Mouse (Mus musculus): ENCODE measurements at regions not wholly inside any gene's neighbourhood (a gene's known extent, or its start where the extent isn't known, plus 50 kb on each side); places are given as distances from the start of the nearest gene placed in this dataset.

GRCm38 (mm10) chr3:137728689-137729088, 57.4 kb downstream of the Gm21962 start:
- DNase-seq (ENCODE audit: low spot score): no peak

- DNase-seq (ENCODE audit: low spot score): no peak
Observed at GRCm38 (mm10) chr3:137729421-137729820, 58.1 kb downstream of the Gm21962 start.

DNA sequence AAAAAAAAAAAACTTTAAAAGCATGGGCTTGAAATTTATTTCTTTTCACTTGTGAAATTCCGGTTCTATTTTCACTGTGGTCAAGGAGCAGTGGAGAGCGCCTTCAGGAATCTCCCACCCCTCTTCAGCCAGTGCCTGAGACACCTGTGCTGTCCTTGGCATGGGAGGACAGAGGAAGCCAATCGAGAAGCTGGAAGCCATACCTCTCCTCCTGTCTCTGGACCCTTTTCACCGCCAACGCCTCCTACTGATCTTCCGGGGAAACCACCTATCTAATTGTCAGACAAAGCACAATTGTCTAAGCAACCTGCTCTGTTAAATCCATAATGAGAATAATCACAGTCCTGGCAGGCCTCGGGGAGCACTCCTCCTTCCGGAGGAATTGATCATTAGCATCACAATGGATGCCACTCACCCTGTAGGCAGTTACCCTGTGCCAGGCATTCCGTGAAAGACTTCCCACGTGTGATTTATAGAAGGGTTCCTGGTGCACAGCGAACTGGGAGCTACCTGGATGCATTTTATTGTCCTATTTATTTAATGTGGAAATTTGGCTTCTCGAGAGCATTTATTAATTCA, 66.0 kb downstream of the Gm21962 start:
- DNase-seq (ENCODE audit: low spot score): no peak

DNA sequence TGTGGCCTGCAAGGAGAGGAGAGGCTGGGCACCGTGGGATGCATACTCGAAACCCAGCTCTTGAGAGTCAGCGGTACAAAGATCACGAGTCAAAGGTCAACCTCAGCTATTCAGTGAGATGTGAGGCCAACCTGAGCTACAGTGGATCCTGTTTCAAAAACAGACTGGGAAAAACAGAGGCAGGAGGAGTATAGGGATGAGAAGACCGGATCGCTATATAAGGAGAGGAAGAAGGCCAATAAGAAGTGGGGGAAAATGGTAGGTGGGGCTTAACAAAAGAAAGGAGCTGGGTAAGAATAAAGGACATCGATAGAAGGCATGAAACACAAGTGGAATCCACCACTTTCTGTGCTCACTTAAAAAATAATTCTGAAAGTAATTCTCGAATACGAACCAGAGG, 70.2 kb downstream of the Gm21962 start:
- no peak for DNase-seq (ENCODE audit: low spot score)

DNA sequence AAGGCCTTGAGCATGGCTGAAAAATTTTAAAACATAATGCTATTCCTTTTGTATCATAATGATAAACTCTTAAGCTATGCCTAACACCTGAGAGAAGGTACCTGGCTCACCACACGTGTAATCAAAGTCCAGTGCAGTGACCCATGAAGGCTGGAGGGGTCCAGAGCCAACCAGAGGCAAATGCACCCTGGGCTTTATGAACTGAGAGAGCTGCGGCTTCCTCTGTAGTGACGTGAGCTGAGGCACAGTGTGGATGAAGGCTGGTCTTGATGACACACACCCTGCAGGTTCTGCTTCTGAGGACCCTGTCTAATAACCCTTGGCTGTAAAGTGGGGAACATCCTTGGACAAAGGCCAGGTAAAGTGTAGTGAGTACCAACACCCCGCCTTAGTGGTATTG, 70.8 kb downstream of the Gm21962 start:
- no peak for DNase-seq (ENCODE audit: low spot score)

DNA sequence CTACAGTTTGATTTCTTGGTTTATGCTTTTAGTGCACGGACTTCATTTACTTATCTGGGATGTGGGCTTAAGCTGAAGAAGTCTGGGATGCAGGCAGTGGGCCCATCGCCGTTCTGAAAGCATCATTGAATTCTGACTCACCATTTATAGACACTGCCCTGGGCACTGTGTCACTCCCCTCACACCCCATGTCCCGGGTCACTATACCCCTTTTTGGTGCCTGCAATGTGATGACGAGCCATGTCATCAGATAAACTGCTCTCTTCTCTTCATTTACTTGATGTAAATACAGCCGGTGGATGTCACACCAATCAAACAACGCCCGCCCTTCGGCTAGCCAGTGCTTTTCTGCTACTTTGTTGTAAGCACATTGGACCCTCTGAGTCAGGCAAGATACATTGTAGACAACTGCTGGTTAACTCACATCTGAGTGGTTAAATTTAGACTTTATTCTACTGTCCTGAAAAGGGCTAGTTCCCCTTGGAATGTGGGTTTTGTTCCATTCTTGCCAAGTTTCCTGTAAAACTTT, 80.5 kb downstream of the Gm21962 start:
- no peak for DNase-seq (ENCODE audit: low spot score)

DNA sequence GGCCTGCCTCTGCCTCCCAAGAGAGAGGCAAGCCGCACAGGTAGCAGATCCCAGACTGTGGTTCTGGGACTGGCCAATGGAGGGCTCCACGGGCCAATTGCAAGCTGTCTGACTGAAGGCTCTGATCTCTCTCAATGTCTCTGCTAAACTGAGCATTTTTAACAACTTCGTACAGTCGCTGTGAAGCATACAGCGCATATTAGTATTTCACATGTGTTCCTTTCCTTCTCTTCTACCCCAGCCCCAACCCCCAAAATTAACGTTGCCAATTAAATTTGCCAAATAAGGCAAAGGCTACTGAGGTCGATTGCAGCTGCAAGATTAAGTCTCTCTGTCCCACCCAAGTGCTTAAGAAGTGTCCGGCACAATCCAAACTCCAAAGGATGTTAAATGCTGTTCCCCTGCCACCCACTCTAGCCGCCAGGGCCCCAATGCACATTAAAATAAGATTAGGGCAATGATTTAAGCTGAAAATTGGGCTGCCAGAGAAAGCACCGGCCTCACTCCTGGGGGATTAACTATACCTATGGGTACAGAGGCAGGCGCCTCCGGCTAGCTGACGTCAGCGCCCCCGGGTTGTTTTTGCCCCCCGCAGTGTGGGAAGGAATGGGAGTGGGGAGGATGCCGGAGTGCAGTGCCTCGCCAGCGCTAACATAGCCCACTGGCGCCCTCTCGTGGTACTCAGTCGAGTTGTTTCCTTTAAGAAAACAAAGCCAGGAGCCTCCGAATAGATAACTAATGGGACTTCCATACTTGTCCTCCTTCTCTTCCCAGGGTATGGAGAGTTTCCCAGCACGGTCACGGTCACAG, 81.3 kb downstream of the Gm21962 start:
- peak; percentile 44 for DNase-seq (ENCODE audit: low spot score)

DNA sequence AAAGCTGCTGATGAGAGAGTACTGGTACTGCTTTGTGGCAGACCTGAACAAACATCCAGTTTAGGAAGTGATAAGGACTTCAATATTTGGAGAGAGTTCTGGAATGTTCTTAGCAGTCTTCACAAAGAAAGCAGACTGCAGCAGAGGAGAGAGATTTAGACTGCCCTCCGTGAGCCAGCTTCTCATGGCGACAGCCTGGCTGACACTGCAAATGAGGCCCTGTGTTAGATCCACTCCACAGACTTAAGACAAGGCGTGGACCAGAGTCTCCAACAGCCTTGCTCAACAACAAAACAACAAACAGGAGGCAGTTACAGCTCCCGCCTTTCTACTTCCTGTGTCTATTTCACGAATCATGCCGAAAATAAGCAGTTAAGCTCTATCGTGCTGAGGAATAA, 81.9 kb downstream of the Gm21962 start:
- no peak for DNase-seq (ENCODE audit: low spot score)

DNA sequence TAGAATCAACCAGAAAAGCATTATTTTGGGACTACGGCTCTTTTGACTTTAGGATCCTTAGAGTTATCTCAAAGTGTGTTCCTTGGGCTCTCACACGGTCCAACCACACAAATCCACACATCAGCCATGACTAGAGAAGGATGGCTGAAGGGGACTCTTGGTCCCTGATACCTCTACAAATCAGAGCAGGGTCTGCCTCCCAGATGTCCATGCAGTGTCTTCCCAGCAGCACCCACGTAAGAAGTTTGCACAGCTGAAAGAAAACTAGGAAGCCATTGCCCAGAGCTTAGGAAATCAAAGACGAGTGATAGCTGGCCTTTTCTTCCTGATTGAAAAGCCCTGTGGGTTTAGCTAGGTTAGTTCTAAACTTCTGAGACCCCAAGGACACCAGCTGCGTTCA, 84.1 kb downstream of the Gm21962 start:
- DNase-seq (ENCODE audit: low spot score): no peak

DNA sequence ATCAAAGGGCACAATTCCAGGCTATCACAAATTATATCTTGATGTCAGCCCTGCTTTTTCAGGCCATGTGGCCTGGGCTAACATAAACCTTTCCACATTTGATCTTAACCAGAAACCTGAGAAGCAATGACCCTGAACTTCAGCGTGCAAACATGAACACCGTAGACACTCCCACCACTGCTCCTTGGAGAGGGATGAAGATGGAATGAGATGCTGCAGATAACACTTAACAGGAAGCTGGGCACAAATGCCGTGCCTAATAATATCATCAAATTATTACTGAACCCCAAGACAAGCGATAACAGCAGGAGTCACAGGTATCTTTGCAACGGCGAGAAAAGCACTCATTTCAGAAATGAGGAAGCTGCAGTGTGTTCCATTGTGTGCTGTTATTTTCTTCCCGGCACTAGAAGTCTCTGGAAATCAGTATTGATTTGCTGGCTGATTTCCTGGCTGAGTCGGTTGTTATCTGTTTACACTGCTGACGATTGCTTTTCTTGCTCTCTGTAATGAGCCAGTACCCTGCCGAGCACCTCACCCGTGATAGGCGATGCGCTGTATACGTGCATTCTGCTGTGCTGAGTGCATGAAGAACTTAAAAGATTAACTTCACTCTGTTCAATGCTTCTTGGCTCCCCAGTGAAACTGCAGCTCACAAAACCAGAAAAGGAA, 91.0 kb downstream of the Gm21962 start:
- no peak for DNase-seq (ENCODE audit: low spot score)

DNA sequence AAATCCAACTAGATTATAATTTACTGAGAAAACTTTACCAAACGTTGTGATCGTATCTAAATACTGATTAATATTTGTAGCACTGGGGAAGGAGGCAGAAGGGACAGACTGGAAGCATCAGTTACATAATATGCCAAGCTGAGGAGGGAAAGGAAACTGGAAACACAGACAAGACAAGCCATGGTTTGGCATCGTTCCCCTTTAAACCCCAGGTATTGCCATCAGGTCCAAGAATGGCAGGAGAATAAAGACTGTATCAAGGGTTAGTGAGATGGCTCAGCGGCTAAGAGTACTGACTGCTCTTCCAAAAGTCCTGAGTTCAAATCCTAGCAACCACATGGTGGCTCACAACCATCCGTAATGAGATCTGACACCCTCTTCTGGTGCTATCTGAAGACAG, 92.1 kb downstream of the Gm21962 start:
- DNase-seq (ENCODE audit: low spot score): no peak

DNA sequence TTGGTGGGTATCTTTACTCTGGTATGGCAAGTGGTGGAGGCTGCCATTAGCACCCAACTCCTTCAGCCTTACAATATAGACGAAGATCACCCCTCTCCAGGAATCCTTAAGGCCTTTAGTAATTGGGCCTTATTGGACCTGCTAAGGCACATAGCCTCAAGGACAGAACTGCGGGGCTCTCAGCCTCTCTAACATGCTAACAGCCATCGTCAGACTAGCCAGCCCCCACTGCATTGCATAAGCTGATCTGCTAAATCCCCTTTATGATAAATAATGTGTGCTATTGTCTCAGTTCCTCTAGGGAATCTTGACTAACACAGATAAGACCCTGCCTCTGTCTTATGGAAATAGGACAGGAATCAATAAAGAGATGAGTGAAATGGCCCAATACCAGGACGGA, 95.7 kb upstream of the H2afz start:
- DNase-seq (ENCODE audit: low spot score): no peak

- no peak for DNase-seq (ENCODE audit: low spot score)
Observed at GRCm38 (mm10) chr3:137775076-137775849, 89.0 kb upstream of the H2afz start.

- DNase-seq (ENCODE audit: low spot score): peak; percentile 51
Observed at GRCm38 (mm10) chr3:137778113-137778512, 86.2 kb upstream of the H2afz start.

- no peak for DNase-seq (ENCODE audit: low spot score)
Observed at GRCm38 (mm10) chr3:137780029-137780428, 84.3 kb upstream of the H2afz start.

- no peak for DNase-seq (ENCODE audit: low spot score)
Observed at GRCm38 (mm10) chr3:137782836-137783235, 81.5 kb upstream of the H2afz start.

GRCm38 (mm10) chr3:137783937-137784911, 80.1 kb upstream of the H2afz start:
- no peak for DNase-seq (ENCODE audit: low spot score)

DNA sequence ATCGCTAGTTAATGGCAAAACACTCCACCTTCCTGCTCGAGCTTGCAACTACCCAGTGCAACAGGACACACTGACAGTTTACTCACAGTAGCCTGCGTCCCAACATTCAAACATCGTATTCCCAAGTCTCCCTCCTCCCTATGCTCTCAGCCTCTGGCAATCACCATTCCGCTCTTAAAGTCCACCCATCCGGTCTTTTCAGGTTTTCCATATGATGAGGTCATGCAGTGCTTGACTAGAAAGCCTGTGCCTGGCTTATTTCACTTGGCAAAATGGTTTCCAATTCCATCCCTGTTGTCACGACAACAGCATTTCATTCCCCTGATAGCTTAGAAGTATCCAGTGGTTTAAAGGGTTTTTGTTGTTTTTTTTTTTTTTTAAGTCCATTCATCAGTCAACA, 79.1 kb upstream of the H2afz start:
- no peak for DNase-seq (ENCODE audit: low spot score)

DNA sequence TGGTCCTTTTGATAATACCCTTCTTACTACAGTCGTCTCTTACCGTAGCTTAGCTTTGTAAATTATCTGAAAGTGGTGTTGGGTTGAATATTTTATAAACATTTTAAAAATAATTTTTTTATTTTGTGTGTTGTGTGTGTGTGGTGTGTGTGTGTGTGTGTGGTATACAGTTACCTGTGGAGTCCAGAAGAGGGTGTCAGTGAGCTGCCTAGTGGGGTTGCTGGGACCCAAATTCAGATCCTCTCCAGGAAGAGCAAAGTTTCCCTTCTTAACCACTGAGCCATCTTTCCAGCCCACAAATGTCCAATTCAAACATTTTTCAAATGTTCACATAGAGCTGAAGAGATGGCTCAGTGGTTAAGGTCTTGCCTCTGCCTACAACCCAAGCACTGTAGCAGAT, 78.4 kb upstream of the H2afz start:
- no peak for DNase-seq (ENCODE audit: low spot score)

DNA sequence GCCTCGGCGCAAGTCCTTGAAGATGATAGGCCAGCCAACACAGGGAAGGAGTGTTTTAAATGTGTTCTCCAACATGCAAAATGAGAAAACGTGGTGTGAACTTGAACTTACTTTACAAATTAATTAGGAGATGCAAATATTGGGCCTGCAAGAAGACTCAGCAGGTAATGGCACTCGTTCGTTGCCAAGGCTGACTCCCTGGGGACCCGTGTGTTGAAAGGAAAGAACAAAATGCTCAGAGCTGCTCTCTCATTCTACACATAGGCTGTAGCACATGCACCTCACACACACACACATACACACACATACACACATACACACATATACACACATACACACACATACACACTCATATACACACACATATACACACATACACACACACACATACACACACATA, 74.6 kb upstream of the H2afz start:
- no peak for DNase-seq (ENCODE audit: low spot score)

GRCm38 (mm10) chr3:137790340-137790739, 73.9 kb upstream of the H2afz start:
- no peak for DNase-seq (ENCODE audit: low spot score)
